Mouse (Mus musculus): ENCODE data around the gene Rgs5. TPM values are rescaled to one million over a fixed set of nuclear protein-coding genes. Genes with fewer than 3 reads are reported as not detected.

The Rgs5 gene
- total RNA-seq (2014; rRNA removed) (40.6 and 46.3 TPM in 2 replicates), polyA plus RNA-seq (2015; fragmentation: Nextera tagmentation; extraction: Ambion mirVana) (15.6 and 17.1 TPM in 2 replicates)

- DNase-seq (ENCODE audit: low spot score), result peak; percentile 40
- H3K9ac ChIP-seq (replicated peaks; ENCODE audit: low read length), result no peak within 1 kb of the TSS
- H3K4me2 ChIP-seq (ENCODE audit: low read depth, low read length), result peak within 1 kb of the TSS; percentile 16; the same call in 1 of the 2 replicates
- TF ChIP-seq CTCF (IDR thresholded peaks at IDR 0.05; ENCODE audit: low read depth), result no peak
- no peaks in the 10 kb centered on the region for H3K4me1 ChIP-seq (ENCODE audit: insufficient read depth, low read length)
- H3K36me3 ChIP-seq (ENCODE audit: insufficient read depth, low read length), result no peaks in the 10 kb centered on the region
- no peaks in the 10 kb centered on the region for H3K9me3 ChIP-seq (ENCODE audit: low read length)
- no peaks in the 10 kb centered on the region for H3K27me3 ChIP-seq (ENCODE audit: insufficient read depth, low read length)
- peak within 1 kb of the TSS; percentile 11; the same call in 1 of the 2 replicates for H3K4me3 ChIP-seq (ENCODE audit: low read length)
- H3K27ac ChIP-seq, result no peak within 1 kb of the TSS
- WGBS, result 27% methylated on average over 8 of the region's 8 CpGs
- ATAC-seq, result peak; percentile 40; the same call in 1 of the 2 replicates
These were observed at the start of gene Rgs5 for GRCm38 (mm10) chr1:169655256-169655655. TSS of gene Rgs5 (plus strand) at chr1:169655501.

GRCm38 (mm10) chr1:169606164-169606563 lies 49.1 kb upstream of the Rgs5 start:
- H3K4me1 ChIP-seq (ENCODE audit: insufficient read depth, low read length), result no peaks in the 10 kb centered on the region
- H3K4me2 ChIP-seq (ENCODE audit: low read depth, low read length), result no peak overlapping the region
- H3K27ac ChIP-seq, result no peak overlapping the region
- no peak for TF ChIP-seq CTCF (IDR thresholded peaks at IDR 0.05; ENCODE audit: low read depth)
- no peak for DNase-seq (ENCODE audit: low spot score)
- H3K9ac ChIP-seq (replicated peaks; ENCODE audit: low read length), result no peak overlapping the region
- H3K4me3 ChIP-seq (ENCODE audit: low read length), result no peak overlapping the region
- H3K9me3 ChIP-seq (ENCODE audit: low read length), result no peaks in the 10 kb centered on the region
- no peaks in the 10 kb centered on the region for H3K27me3 ChIP-seq (ENCODE audit: insufficient read depth, low read length)
- no peaks in the 10 kb centered on the region for H3K36me3 ChIP-seq (ENCODE audit: insufficient read depth, low read length)
- no peak for ATAC-seq
- WGBS, result 52% methylated on average over 3 of the region's 3 CpGs

- H3K36me3 ChIP-seq (ENCODE audit: insufficient read depth, low read length), result no peaks in the 10 kb centered on the region
- H3K27me3 ChIP-seq (ENCODE audit: insufficient read depth, low read length), result no peaks in the 10 kb centered on the region
- H3K27ac ChIP-seq, result no peak overlapping the region
- no peak overlapping the region for H3K9ac ChIP-seq (replicated peaks; ENCODE audit: low read length)
- ATAC-seq (no peak), DNase-seq (ENCODE audit: low spot score) (no peak)
- 66% methylated on average over 7 of the region's 7 CpGs for WGBS
- no peak overlapping the region for H3K4me3 ChIP-seq (ENCODE audit: low read length)
- no peaks in the 10 kb centered on the region for H3K4me1 ChIP-seq (ENCODE audit: insufficient read depth, low read length)
- no peak overlapping the region for H3K4me2 ChIP-seq (ENCODE audit: low read depth, low read length)
- TF ChIP-seq CTCF (IDR thresholded peaks at IDR 0.05; ENCODE audit: low read depth), result no peak
- H3K9me3 ChIP-seq (ENCODE audit: low read length), result no peaks in the 10 kb centered on the region
These were observed 25.6 kb upstream of the Rgs5 start for GRCm38 (mm10) chr1:169629738-169630137.

GRCm38 (mm10) chr1:169637251-169637750 lies 18.0 kb upstream of the Rgs5 start:
- H3K27ac ChIP-seq, result no peak overlapping the region
- DNase-seq (ENCODE audit: low spot score) (no peak), ATAC-seq (no peak)
- WGBS, result 74% methylated on average over 14 of the region's 14 CpGs
- no peak overlapping the region for H3K9ac ChIP-seq (replicated peaks; ENCODE audit: low read length)
- no peak overlapping the region for H3K4me2 ChIP-seq (ENCODE audit: low read depth, low read length)
- H3K4me1 ChIP-seq (ENCODE audit: insufficient read depth, low read length), result no peaks in the 10 kb centered on the region
- no peaks in the 10 kb centered on the region for H3K9me3 ChIP-seq (ENCODE audit: low read length)
- H3K36me3 ChIP-seq (ENCODE audit: insufficient read depth, low read length), result no peaks in the 10 kb centered on the region
- no peak for TF ChIP-seq CTCF (IDR thresholded peaks at IDR 0.05; ENCODE audit: low read depth)
- no peak overlapping the region for H3K4me3 ChIP-seq (ENCODE audit: low read length)
- H3K27me3 ChIP-seq (ENCODE audit: insufficient read depth, low read length), result no peaks in the 10 kb centered on the region

GRCm38 (mm10) chr1:169644884-169645653 lies 10.2 kb upstream of the Rgs5 start:
- no peak overlapping the region for H3K27ac ChIP-seq
- no peak overlapping the region for H3K4me2 ChIP-seq (ENCODE audit: low read depth, low read length)
- H3K9ac ChIP-seq (replicated peaks; ENCODE audit: low read length), result no peak overlapping the region
- no peak for TF ChIP-seq CTCF (IDR thresholded peaks at IDR 0.05; ENCODE audit: low read depth)
- 78% methylated on average over 7 of the region's 7 CpGs for WGBS
- no peaks in the 10 kb centered on the region for H3K27me3 ChIP-seq (ENCODE audit: insufficient read depth, low read length)
- no peaks in the 10 kb centered on the region for H3K4me1 ChIP-seq (ENCODE audit: insufficient read depth, low read length)
- ATAC-seq (no peak), DNase-seq (ENCODE audit: low spot score) (no peak)
- no peak overlapping the region for H3K4me3 ChIP-seq (ENCODE audit: low read length)
- no peaks in the 10 kb centered on the region for H3K36me3 ChIP-seq (ENCODE audit: insufficient read depth, low read length)
- H3K9me3 ChIP-seq (ENCODE audit: low read length), result no peaks in the 10 kb centered on the region

- no peak for ATAC-seq
- H3K9ac ChIP-seq (replicated peaks; ENCODE audit: low read length), result no peak overlapping the region
- H3K9me3 ChIP-seq (ENCODE audit: low read length), result no peaks in the 10 kb centered on the region
- H3K27me3 ChIP-seq (ENCODE audit: insufficient read depth, low read length), result no peaks in the 10 kb centered on the region
- DNase-seq (ENCODE audit: low spot score), result no peak
- no peak for TF ChIP-seq CTCF (IDR thresholded peaks at IDR 0.05; ENCODE audit: low read depth)
- no peak overlapping the region for H3K4me2 ChIP-seq (ENCODE audit: low read depth, low read length)
- H3K36me3 ChIP-seq (ENCODE audit: insufficient read depth, low read length), result no peaks in the 10 kb centered on the region
- no peaks in the 10 kb centered on the region for H3K4me1 ChIP-seq (ENCODE audit: insufficient read depth, low read length)
- H3K27ac ChIP-seq, result no peak overlapping the region
- 22% methylated on average over 4 of the region's 4 CpGs for WGBS
- no peak overlapping the region for H3K4me3 ChIP-seq (ENCODE audit: low read length)
These were observed 4.2 kb downstream of the Rgs5 start for GRCm38 (mm10) chr1:169659479-169659878.

GRCm38 (mm10) chr1:169667328-169667727 lies 12.0 kb downstream of the Rgs5 start:
- H3K27ac ChIP-seq, result no peak overlapping the region
- H3K4me2 ChIP-seq (ENCODE audit: low read depth, low read length), result no peak overlapping the region
- DNase-seq (ENCODE audit: low spot score), result no peak
- no peaks in the 10 kb centered on the region for H3K27me3 ChIP-seq (ENCODE audit: insufficient read depth, low read length)
- H3K36me3 ChIP-seq (ENCODE audit: insufficient read depth, low read length), result no peaks in the 10 kb centered on the region
- H3K4me3 ChIP-seq (ENCODE audit: low read length), result no peak overlapping the region
- no peak for ATAC-seq
- H3K9ac ChIP-seq (replicated peaks; ENCODE audit: low read length), result no peak overlapping the region
- WGBS, result 69% methylated on average over 4 of the region's 4 CpGs
- no peaks in the 10 kb centered on the region for H3K9me3 ChIP-seq (ENCODE audit: low read length)
- H3K4me1 ChIP-seq (ENCODE audit: insufficient read depth, low read length), result no peaks in the 10 kb centered on the region
- no peak for TF ChIP-seq CTCF (IDR thresholded peaks at IDR 0.05; ENCODE audit: low read depth)
